Mouse (Mus musculus) E14TG2a.4 (cell line): Measurements from ENCODE around the gene Nudt22.

ENCODE experiments used
- CTCF ChIP-seq: conservative IDR thresholded peaks from 2 replicates; pipeline ENCODE4 v1.5.1; 2014; ENCODE audit warnings: low read length
- NANOG ChIP-seq: IDR thresholded peaks from 2 replicates; pipeline ENCODE4 v1.6.1; 2014; ENCODE audit warnings: borderline replicate concordance, low read length, mixed read lengths
- POU5F1 ChIP-seq: IDR thresholded peaks from 2 replicates; pipeline ENCODE4 v1.6.1; 2014; ENCODE audit warnings: low read length, borderline replicate concordance

GRCm38 (mm10) chr19:6969665-6970381, 26.1 kb downstream of the Nudt22 start:
- TF ChIP-seq CTCF = peak; percentile 22
- no peak for TF ChIP-seq NANOG
- TF ChIP-seq POU5F1 = no peak
